Mouse (Mus musculus): Measurements from ENCODE around the gene Nptxr. TPM values are rescaled to one million over a fixed set of nuclear protein-coding genes. Genes with fewer than 3 reads are reported as not detected.

Gene Nptxr
- total RNA-seq, 2 experiments from 2014 or later = 691 to 759 TPM

- DNase-seq (ENCODE audit: low spot score in 2 of 2) = no peak
These were observed 48.5 kb downstream of the Nptxr start for GRCm38 (mm10) chr15:79755977-79756625.

DNA sequence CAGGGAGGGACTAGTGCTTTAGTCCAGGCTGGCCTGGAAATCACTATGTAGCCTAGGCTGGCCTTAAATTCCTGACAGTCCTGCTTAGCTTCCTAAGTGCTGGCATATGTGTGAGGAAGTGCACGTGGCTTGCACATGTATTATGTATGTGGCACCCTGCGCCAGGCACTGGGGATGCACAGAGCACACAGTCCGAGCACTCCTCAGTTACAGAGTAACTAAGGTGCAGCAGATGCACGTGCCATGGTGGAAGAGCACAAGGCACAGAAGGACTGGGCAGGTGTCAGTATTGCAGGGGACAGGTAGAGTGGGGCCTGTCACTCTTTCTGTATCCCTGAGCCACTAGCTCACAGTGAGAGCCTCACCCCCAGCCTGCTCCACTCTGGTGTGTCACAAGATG is 49.4 kb downstream of the Nptxr start:
- no peak for DNase-seq (ENCODE audit: low spot score in 2 of 2)

DNA sequence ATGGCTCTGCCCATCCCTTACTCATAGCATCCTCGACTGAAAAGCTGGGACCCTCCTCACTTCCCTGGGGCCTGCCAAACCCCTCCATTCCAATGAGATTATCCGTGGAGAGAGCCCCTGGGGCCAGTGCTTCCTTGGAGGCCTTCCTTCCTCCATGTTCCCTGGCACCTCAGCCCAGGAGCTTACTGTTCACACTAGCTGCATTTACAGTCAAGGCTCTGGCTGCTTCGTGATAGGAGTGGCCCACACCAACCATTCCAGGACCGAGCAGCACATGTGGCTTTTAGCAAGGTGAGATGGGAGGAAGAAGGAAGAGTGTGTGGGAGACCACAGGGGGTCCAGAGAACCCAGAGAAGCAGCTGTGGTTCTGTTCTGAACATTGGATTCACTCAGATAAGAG is 50.7 kb downstream of the Nptxr start:
- no peak for DNase-seq (ENCODE audit: low spot score in 2 of 2)

DNA sequence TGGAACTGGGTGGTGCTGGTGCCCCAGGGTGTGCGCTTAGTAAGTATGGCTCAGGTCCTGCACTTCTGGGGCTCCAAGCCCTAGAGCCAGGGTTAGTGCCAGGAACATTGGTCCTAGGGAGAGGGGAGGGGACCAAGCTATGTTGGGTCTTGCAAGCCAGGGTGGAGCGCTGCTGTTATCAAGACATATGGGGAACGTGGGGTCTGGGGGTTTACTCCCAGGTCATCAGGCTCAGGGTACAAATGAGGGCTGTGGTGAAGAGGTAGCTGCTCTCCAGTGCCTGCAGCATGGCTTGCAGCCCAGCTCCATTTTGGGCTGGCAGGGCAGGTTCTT is 51.2 kb downstream of the Nptxr start:
- DNase-seq (ENCODE audit: low spot score in 2 of 2) = no peak

- DNase-seq (ENCODE audit: low spot score in 2 of 2) = peak; percentile 80 to 85
These were observed 51.7 kb downstream of the Nptxr start for GRCm38 (mm10) chr15:79752742-79753419.

- DNase-seq (ENCODE audit: low spot score in 2 of 2) = no peak
These were observed 52.8 kb downstream of the Nptxr start for GRCm38 (mm10) chr15:79751772-79752171.

- no peak for DNase-seq (ENCODE audit: low spot score in 2 of 2)
These were observed 54.3 kb downstream of the Nptxr start for GRCm38 (mm10) chr15:79750266-79750665.

GRCm38 (mm10) chr15:79749162-79749561 is 55.4 kb downstream of the Nptxr start:
- no peak for DNase-seq (ENCODE audit: low spot score in 2 of 2)

DNA sequence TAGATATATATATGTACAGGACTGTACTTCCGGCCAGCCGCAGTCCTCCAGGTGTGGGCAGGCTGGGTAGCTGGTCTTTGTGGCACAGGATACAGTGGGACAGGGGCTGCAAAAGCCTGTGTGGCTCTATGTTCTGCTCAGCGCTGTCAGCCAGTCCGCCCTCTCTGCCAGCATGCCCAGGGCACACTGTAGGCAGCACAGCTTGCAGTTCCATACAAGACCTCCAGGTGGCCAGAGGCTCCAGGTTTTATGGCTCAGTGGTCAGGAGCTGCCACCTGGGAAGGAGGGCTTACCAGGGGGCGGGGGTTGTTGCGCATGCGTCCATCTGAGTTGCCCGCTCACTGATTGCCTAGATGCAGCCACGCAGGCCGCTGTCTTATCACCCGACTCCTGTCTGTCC is 56.6 kb downstream of the Nptxr start:
- DNase-seq (ENCODE audit: low spot score in 2 of 2) = no peak

DNA sequence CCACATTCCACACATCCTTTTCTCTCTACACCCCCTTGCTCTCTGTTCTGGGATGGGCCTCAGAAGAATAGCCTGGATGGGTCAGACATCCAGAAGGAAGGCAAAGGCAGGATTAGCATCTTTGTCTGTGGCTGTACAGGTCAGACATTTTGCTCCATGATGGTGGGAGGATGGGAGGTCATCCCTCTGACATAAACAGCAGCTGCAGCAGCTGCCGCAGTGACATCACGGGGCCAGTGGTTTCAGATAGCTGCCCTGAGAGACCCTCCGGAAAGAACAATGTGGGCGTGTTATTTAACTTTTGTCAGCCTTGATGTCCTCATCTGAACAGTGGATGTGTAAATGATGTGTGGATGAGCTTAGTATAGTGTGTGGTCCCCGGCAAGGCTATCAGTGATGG is 58.7 kb downstream of the Nptxr start:
- no peak for DNase-seq (ENCODE audit: low spot score in 2 of 2)

- no peak for DNase-seq (ENCODE audit: low spot score in 2 of 2)
These were observed 59.3 kb downstream of the Nptxr start for GRCm38 (mm10) chr15:79745312-79745711.

DNA sequence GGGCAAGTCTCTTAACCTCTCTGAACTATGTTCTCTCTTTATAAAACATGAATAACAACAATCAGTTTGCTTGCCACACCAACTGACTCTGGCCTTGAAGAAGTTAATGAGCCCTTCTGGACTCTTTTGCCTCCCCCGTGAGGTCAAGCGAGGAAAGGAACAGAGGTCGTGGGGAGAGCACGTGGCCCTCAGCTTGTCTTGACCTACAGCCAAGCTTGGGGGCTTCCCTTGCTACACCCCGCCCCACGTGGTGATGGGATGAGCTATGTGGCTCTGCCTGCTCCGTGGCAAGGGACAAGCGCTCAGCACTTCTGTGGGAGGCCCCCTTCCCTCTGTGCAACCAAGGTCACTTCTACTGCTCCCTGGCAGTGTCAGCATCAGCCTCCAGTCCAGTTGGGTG is 59.8 kb downstream of the Nptxr start:
- no peak for DNase-seq (ENCODE audit: low spot score in 2 of 2)

DNA sequence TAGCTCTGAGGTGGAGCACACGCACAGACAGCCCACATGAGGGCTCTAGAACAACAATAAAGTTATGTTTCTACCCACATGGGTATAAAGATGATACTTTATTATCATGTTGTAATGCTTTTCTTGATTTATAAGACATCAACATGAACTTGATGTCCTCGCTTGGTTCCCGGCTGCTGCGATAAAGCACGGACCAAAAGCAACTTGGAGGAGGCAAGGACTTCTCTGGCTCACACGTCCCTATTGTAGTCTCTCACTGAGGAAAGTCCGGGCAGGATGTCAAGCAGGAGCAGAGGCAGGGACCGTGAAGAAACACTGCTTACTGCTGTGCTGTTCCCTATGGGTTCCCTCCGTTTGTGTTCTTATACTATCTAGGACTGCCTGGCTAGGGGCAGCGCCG is 60.6 kb downstream of the Nptxr start:
- DNase-seq (ENCODE audit: low spot score in 2 of 2) = no peak

DNA sequence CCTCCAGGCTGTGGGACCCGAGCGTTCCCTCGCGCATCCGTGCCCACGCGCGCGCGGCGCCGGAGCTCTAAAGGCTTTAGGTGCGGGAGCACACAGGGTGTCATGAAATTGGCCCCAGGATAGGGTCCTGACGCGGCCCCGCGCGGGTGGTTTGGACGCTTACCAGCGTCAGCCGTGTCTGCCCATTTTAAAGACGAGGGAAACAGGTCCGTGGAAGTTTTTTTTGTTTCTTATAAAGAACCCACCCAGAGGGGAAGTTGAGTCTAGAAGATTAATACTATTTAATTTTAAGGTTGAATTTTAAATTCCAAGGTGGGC is 61.9 kb downstream of the Nptxr start:
- DNase-seq (ENCODE audit: low spot score in 2 of 2) = no peak

- DNase-seq (ENCODE audit: low spot score in 2 of 2) = peak; percentile 91 to 94
These were observed 62.5 kb downstream of the Nptxr start, which contains the start of gene Sun2 for GRCm38 (mm10) chr15:79741921-79742705. TSS of gene Sun2 (minus strand) at chr15:79742536.

GRCm38 (mm10) chr15:79741173-79741858 is 63.2 kb downstream of the Nptxr start:
- no peak for DNase-seq (ENCODE audit: low spot score in 2 of 2)

GRCm38 (mm10) chr15:79740739-79741138 is 63.8 kb downstream of the Nptxr start:
- no peak for DNase-seq (ENCODE audit: low spot score in 2 of 2)

Other genes with a start within 250 kb of the Nptxr start
- gene Dmc1, start 199.7 kb downstream of the Nptxr start, total RNA-seq (2021) = under 1 TPM; 0.37 to 0.53 TPM
- 10 to 100 TPM in 1 of 2 experiments, 1 to 10 TPM in 1; 9.3 to 10.0 TPM for gene Fam227a, start 145.8 kb downstream of the Nptxr start, total RNA-seq (2021)
- gene Cby1, start 145.6 kb downstream of the Nptxr start, total RNA-seq (2021) = 10 to 100 TPM; 42.4 to 47.0 TPM
- gene Tomm22, start 133.9 kb downstream of the Nptxr start, total RNA-seq (2021) = 100 to 1,000 TPM; 102 to 108 TPM
- gene Josd1, start 116.8 kb downstream of the Nptxr start, total RNA-seq (2021) = 10 to 100 TPM; 65.8 to 71.5 TPM
- 10 to 100 TPM; 52.7 to 53.4 TPM for gene Gtpbp1, start 113.9 kb downstream of the Nptxr start, total RNA-seq (2021)
- gene Sun2, start 62.2 kb downstream of the Nptxr start, total RNA-seq (2021) = 10 to 100 TPM; 46.7 to 49.4 TPM
- gene Dnal4, start 26.9 kb downstream of the Nptxr start, total RNA-seq (2021) = 10 to 100 TPM; 53.0 to 56.9 TPM
- 10 to 100 TPM in 1 of 2 experiments, 1 to 10 TPM in 1; 6.8 to 28.8 TPM for gene Npcd, start 29.5 kb upstream of the Nptxr start, total RNA-seq (2021)
- gene Cbx6, start 29.9 kb upstream of the Nptxr start, total RNA-seq (2021) = 100 to 1,000 TPM; 323 TPM
- gene Apobec3, start 86.9 kb upstream of the Nptxr start, total RNA-seq (2021) = 1 to 10 TPM; 4.3 to 5.0 TPM
- 10 to 100 TPM; 59.6 to 61.7 TPM for gene Cbx7, start 166.4 kb upstream of the Nptxr start, total RNA-seq (2021)
- 10 to 100 TPM; 28.5 to 37.6 TPM for gene Pdgfb, start 210.2 kb upstream of the Nptxr start, total RNA-seq (2021)